Mouse (Mus musculus): Measurements from ENCODE around the gene Mcub. TPM values are rescaled to one million over a fixed set of nuclear protein-coding genes. Genes with fewer than 3 reads are reported as not detected.
A peak's percentile ranks its signal among the peaks of the same experiment; 100 is the strongest.

Mcub gene
- 1 to 10 TPM; 1.8 to 3.3 TPM for total RNA-seq (2021)

- intact Hi-C loops (cut with DNase I), result no loop called here
- DNase-seq (ENCODE audit: extremely low spot score in 1 of 2, low spot score in 2 of 2), result peak in 1 of 2 experiments; percentile 51
These were observed at the start of gene Mcub for GRCm38 (mm10) chr3:129969432-129970395. Gene Mcub, minus strand, starts transcription at chr3:129970206.

DNA sequence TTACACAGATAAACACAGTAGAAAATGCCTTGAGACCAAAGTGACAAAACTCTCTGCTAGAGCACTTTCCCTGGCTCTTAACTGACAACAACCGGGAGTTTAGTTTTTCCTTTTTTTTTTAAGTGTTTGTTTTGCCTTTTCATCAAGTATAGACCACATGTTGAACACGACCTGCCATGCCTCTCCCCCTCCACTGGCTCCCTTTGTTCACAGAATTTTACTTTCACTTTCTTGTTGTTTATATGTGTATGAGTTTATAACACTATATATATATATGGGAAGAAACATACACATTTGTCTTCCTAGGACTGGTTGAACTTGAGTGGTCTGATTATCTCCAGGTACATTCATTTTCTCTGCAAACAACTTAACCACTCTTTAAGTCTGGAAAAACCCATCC is 42.9 kb upstream of the Mcub start:
- intact Hi-C loops (cut with DNase I), result no loop called here
- DNase-seq (ENCODE audit: extremely low spot score in 1 of 2, low spot score in 2 of 2), result no peak

GRCm38 (mm10) chr3:130011236-130011635 is 41.2 kb upstream of the Mcub start:
- intact Hi-C loops (cut with DNase I), result no loop called here
- no peak for DNase-seq (ENCODE audit: extremely low spot score in 1 of 2, low spot score in 2 of 2)

GRCm38 (mm10) chr3:130006141-130006540 is 36.1 kb upstream of the Mcub start:
- intact Hi-C loops (cut with DNase I), result no loop called here
- no peak for DNase-seq (ENCODE audit: extremely low spot score in 1 of 2, low spot score in 2 of 2)

- intact Hi-C loops (cut with DNase I), result no loop called here
- DNase-seq (ENCODE audit: extremely low spot score in 1 of 2, low spot score in 2 of 2), result no peak
These were observed 30.9 kb upstream of the Mcub start for GRCm38 (mm10) chr3:130000926-130001325.

- no peak for DNase-seq (ENCODE audit: extremely low spot score in 1 of 2, low spot score in 2 of 2)
- intact Hi-C loops (cut with DNase I), result loop anchor here (10.0 kb wide), 2 partner anchors 174 to 696 kb away; partner anchors contain the start of gene Rrh
These were observed 28.5 kb upstream of the Mcub start for GRCm38 (mm10) chr3:129998526-129998925.

GRCm38 (mm10) chr3:129998001-129998400 is 28.0 kb upstream of the Mcub start:
- intact Hi-C loops (cut with DNase I), result loop anchor here (10.0 kb wide), 2 partner anchors 173 to 697 kb away; partner anchors contain the start of gene Rrh
- DNase-seq (ENCODE audit: extremely low spot score in 1 of 2, low spot score in 2 of 2), result no peak

- intact Hi-C loops (cut with DNase I), result loop anchor here (10.0 kb wide), 2 partner anchors 173 to 697 kb away; partner anchors contain the start of gene Rrh
- DNase-seq (ENCODE audit: extremely low spot score in 1 of 2, low spot score in 2 of 2), result no peak
These were observed 27.3 kb upstream of the Mcub start for GRCm38 (mm10) chr3:129997324-129997723.

DNA sequence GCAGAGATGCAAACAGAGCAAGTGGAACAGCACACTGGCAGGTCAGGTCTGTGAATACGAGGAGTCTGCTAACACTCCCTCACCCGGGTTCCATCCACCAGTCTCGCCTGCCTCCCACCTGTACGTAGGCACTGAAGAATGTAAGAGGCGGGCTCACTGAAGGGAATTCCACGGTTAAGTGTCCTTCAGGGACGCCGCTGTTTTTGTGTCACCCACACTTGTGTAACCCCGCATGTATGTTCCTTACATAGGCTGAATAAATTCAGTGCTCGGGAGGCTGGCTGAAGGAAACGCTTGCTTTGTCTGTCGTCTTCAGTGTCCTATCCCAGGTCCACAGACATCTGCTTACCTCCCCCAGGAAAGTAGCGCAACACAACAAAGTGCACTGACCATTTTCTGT is 17.3 kb upstream of the Mcub start:
- intact Hi-C loops (cut with DNase I), result no loop called here
- no peak for DNase-seq (ENCODE audit: extremely low spot score in 1 of 2, low spot score in 2 of 2)

DNA sequence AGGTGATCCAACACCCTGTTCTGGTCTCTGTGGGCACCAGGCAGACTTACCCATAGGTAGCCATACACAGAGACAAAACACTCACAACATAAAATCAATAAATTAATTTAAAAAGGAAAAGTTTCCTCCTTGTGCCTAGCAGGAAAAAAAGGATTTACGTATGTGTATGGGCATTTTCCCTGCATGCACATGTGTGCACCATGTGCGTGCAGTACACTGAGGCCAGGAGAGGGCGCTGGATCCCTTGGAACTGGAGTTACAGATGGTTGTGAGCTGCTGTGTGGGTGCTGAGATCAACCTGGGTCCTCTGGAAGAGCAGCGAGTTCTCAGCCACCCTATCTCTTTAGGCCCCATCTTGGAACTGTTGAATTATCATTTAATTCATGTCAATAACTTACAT is 15.3 kb upstream of the Mcub start:
- intact Hi-C loops (cut with DNase I), result no loop called here

GRCm38 (mm10) chr3:129984797-129985196 is 14.8 kb upstream of the Mcub start:
- intact Hi-C loops (cut with DNase I), result no loop called here

More for the DNA sequence above, 15.3 kb upstream of the Mcub start:
- DNase-seq (ENCODE audit: extremely low spot score in 1 of 2, low spot score in 2 of 2), result no peak

GRCm38 (mm10) chr3:129982271-129982670 is 12.3 kb upstream of the Mcub start:
- intact Hi-C loops (cut with DNase I), result no loop called here
- DNase-seq (ENCODE audit: extremely low spot score in 1 of 2, low spot score in 2 of 2), result no peak

More at GRCm38 (mm10) chr3:129984797-129985196, 14.8 kb upstream of the Mcub start:
- no peak for DNase-seq (ENCODE audit: extremely low spot score in 1 of 2, low spot score in 2 of 2)

- intact Hi-C loops (cut with DNase I), result no loop called here
- DNase-seq (ENCODE audit: extremely low spot score in 1 of 2, low spot score in 2 of 2), result no peak
These were observed 11.8 kb upstream of the Mcub start for GRCm38 (mm10) chr3:129981756-129982155.

- intact Hi-C loops (cut with DNase I), result no loop called here
- no peak for DNase-seq (ENCODE audit: extremely low spot score in 1 of 2, low spot score in 2 of 2)
These were observed 9.5 kb upstream of the Mcub start for GRCm38 (mm10) chr3:129979510-129979909.

GRCm38 (mm10) chr3:129978716-129979115 is 8.7 kb upstream of the Mcub start:
- intact Hi-C loops (cut with DNase I), result no loop called here
- DNase-seq (ENCODE audit: extremely low spot score in 1 of 2, low spot score in 2 of 2), result no peak

DNA sequence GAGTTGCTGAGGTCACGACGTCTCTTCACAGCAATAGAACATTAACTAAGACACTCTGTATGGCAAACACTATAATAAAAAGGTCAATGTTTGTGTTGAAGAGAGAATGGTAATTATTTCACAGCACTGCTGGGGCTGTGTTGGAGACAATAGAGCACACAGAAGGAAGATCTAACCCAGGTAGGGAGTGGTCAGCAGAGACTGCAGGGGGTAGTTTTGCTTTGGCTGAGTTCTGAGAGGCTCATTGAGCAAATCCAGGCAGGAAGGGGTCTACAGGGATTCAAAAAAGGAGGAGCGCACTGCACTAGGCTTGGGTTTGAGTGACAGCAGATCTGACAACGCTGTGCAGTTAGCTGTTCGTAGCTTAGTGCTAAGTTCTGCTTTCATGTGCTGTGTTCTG is 6.3 kb upstream of the Mcub start:
- DNase-seq (ENCODE audit: extremely low spot score in 1 of 2, low spot score in 2 of 2), result no peak
- intact Hi-C loops (cut with DNase I), result no loop called here

GRCm38 (mm10) chr3:129970529-129971515 is 816 bp upstream of the Mcub start:
- DNase-seq (ENCODE audit: extremely low spot score in 1 of 2, low spot score in 2 of 2), result peak; percentile 24 to 48
- intact Hi-C loops (cut with DNase I), result no loop called here

GRCm38 (mm10) chr3:129969031-129969430 is 975 bp downstream of the Mcub start:
- intact Hi-C loops (cut with DNase I), result no loop called here
- DNase-seq (ENCODE audit: extremely low spot score in 1 of 2, low spot score in 2 of 2), result no peak

GRCm38 (mm10) chr3:129967874-129968273 is 2.1 kb downstream of the Mcub start:
- DNase-seq (ENCODE audit: extremely low spot score in 1 of 2, low spot score in 2 of 2), result no peak
- intact Hi-C loops (cut with DNase I), result no loop called here

Data from left cerebral cortex, postnatal 10 days (tissue).